Mouse (Mus musculus) liver, embryonic 13.5 days (tissue): ENCODE measurements around the gene Fnip2. TPM values are rescaled to one million over a fixed set of nuclear protein-coding genes. Genes with fewer than 3 reads are reported as not detected.
A peak's percentile ranks its signal among the peaks of the same experiment; 100 is the strongest.

ENCODE experiments used
- ATAC-seq: fragments of 200-750 bp; cut with Nextera tagmentation; 2 replicates; pipeline ENCODE4 v1.8.0; 2017; ENCODE audit warnings: low read depth, mild to moderate bottlenecking, moderate number of reproducible peaks, moderate library complexity
- DNase-seq: peaks from one replicate; pipeline ENCODE4 v3.0.0; 2022
- H3K27ac ChIP-seq: fragments of 300-500 bp; sonication (generic); 2 replicates; pipeline ENCODE4 v1.5.1; 2015; ENCODE audit warnings: moderate library complexity, mild to moderate bottlenecking, inconsistent platforms
- H3K27me3 ChIP-seq: fragments of 300-500 bp; sonication (generic); 2 replicates; pipeline ENCODE4 v1.6.1; 2015; ENCODE audit warnings: mild to moderate bottlenecking, inconsistent platforms
- H3K36me3 ChIP-seq: fragments of 300-500 bp; sonication (generic); 2 replicates; pipeline ENCODE4 v1.6.1; 2015; ENCODE audit warnings: mild to moderate bottlenecking, inconsistent platforms
- H3K4me1 ChIP-seq: fragments of 300-500 bp; sonication (generic); replicated peaks from 2 replicates; pipeline ENCODE4 v1.6.1; 2015; ENCODE audit warnings: inconsistent platforms
- H3K4me2 ChIP-seq: fragments of 300-500 bp; sonication (generic); 2 replicates; pipeline ENCODE4 v1.6.1; 2015; ENCODE audit warnings: inconsistent platforms, mild to moderate bottlenecking, moderate library complexity
- H3K4me3 ChIP-seq: fragments of 300-500 bp; sonication (generic); replicated peaks from 2 replicates; pipeline ENCODE4 v1.5.1; 2015; ENCODE audit warnings: mild to moderate bottlenecking, inconsistent platforms
- H3K9ac ChIP-seq: fragments of 300-500 bp; sonication (generic); 2 replicates; pipeline ENCODE4 v1.6.1; 2015; ENCODE audit warnings: mild to moderate bottlenecking, inconsistent platforms
- H3K9me3 ChIP-seq: fragments of 300-500 bp; sonication (generic); replicated peaks from 2 replicates; pipeline ENCODE4 v1.6.1; 2016; ENCODE audit warnings: inconsistent platforms
- WGBS: fragments of 180-500 bp; shearing (Covaris S2); methylation state at CpG from one replicate; pipeline ENCODE4 v1.1.7; 2015; ENCODE audit not compliant: insufficient replicate concordance; 5-methylcytosine and 5-hydroxymethylcytosine counted together
- polyA plus RNA-seq: library from polyadenylated mRNA; unstranded; fragments of >200 nt; fragmentation: Nextera tagmentation; extraction: Ambion mirVana; gene quantifications from 2 replicates; pipeline ENCODE4 v1.2.1, GENCODE M21; 2015

Gene Fnip2
- polyA plus RNA-seq, 1 experiment from 2014 or later, result 3.5 TPM

DNA sequence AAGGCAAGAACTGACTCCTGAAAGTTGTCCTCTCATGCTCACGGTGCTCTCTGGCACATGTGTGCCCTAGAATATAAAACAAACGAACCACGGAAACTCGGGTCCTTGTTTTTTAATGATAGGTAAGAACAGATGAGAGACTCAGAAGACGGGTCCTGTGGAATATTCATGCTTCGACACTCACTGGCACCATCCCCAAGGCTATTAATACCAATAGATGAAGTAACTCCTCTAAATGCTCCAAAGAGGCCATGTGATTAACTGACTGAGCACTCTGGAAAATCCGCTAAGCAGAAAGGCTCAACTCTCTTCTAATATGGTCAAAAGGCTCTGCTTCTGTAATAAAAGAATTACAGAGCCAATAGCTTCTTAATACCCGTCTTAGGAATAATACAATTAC is 73.6 kb downstream of the Fnip2 start:
- WGBS, result 84% methylated on average over 8 of the region's 8 CpGs
- Histone ChIP-seq H3K27me3 (no peaks in the 10 kb centered on the region), H3K9me3 (no peaks in the 10 kb centered on the region), H3K4me2 (no peak overlapping the region), H3K36me3 (peaks cover 81% of the 10 kb centered on the region), H3K27ac (no peak overlapping the region), H3K4me3 (no peak overlapping the region), H3K4me1 (no peaks in the 10 kb centered on the region; the same call in 1 of the 2 replicates), H3K9ac (no peak overlapping the region)
- no peak for DNase-seq
- no peak for ATAC-seq

DNA sequence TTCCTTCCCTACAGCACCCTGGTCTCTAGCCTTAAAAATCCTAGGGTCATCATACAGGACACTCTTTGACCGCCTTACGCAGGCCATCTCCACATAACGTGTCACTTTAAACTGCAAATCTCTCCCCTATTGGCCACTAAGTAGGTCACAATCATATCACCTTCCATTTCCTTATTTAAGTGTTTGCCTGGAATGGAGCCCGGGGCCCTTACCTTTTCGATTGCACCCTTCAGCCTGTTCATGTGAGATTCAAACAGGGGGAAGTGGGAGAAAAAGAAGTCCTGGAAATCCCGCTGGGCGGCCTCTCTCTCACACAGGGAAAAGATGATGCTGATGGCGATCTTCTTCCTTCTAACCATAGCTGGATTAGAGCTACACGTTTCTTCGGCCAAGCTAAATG is 74.5 kb downstream of the Fnip2 start:
- H3K4me3 ChIP-seq, result no peak overlapping the region
- no peak overlapping the region for H3K4me2 ChIP-seq
- 95% methylated on average over 10 of the region's 10 CpGs for WGBS
- no peak overlapping the region for H3K9ac ChIP-seq
- ATAC-seq (no peak), DNase-seq (no peak)
- no peaks in the 10 kb centered on the region for H3K27me3 ChIP-seq
- H3K36me3 ChIP-seq, result peaks cover 86% of the 10 kb centered on the region
- H3K4me1 ChIP-seq, result no peaks in the 10 kb centered on the region; the same call in 1 of the 2 replicates
- no peak overlapping the region for H3K27ac ChIP-seq
- H3K9me3 ChIP-seq, result no peaks in the 10 kb centered on the region

GRCm38 (mm10) chr3:79491614-79492013 is 76.0 kb downstream of the Fnip2 start:
- ATAC-seq (no peak), DNase-seq (no peak)
- H3K36me3 ChIP-seq, result peaks cover 90% of the 10 kb centered on the region
- no peak overlapping the region for H3K4me2 ChIP-seq
- H3K4me3 ChIP-seq, result no peak overlapping the region
- 59% methylated on average over 3 of the region's 3 CpGs for WGBS
- H3K9me3 ChIP-seq, result no peaks in the 10 kb centered on the region
- H3K27me3 ChIP-seq, result no peaks in the 10 kb centered on the region
- no peak overlapping the region for H3K27ac ChIP-seq
- no peak overlapping the region for H3K9ac ChIP-seq
- no peaks in the 10 kb centered on the region; the same call in 1 of the 2 replicates for H3K4me1 ChIP-seq

- no peak overlapping the region for H3K9ac ChIP-seq
- H3K36me3 ChIP-seq, result peaks cover 92% of the 10 kb centered on the region
- DNase-seq (no peak), ATAC-seq (no peak)
- WGBS, result 81% methylated on average over 5 of the region's 5 CpGs
- no peak overlapping the region for H3K4me2 ChIP-seq
- no peak overlapping the region for H3K4me3 ChIP-seq
- no peaks in the 10 kb centered on the region for H3K9me3 ChIP-seq
- H3K4me1 ChIP-seq, result no peaks in the 10 kb centered on the region; the same call in 1 of the 2 replicates
- H3K27me3 ChIP-seq, result no peaks in the 10 kb centered on the region
- no peak overlapping the region for H3K27ac ChIP-seq
These were observed 77.5 kb downstream of the Fnip2 start for GRCm38 (mm10) chr3:79490102-79490501.

GRCm38 (mm10) chr3:79488025-79488424 is 79.6 kb downstream of the Fnip2 start:
- Histone ChIP-seq H3K27ac (no peak overlapping the region), H3K9me3 (no peaks in the 10 kb centered on the region), H3K4me1 (no peaks in the 10 kb centered on the region; the same call in 1 of the 2 replicates), H3K4me3 (no peak overlapping the region), H3K9ac (no peak overlapping the region), H3K4me2 (no peak overlapping the region), H3K36me3 (peaks cover 92% of the 10 kb centered on the region), H3K27me3 (no peaks in the 10 kb centered on the region)
- ATAC-seq (no peak), DNase-seq (no peak)
- 79% methylated on average over 7 of the region's 7 CpGs for WGBS

DNA sequence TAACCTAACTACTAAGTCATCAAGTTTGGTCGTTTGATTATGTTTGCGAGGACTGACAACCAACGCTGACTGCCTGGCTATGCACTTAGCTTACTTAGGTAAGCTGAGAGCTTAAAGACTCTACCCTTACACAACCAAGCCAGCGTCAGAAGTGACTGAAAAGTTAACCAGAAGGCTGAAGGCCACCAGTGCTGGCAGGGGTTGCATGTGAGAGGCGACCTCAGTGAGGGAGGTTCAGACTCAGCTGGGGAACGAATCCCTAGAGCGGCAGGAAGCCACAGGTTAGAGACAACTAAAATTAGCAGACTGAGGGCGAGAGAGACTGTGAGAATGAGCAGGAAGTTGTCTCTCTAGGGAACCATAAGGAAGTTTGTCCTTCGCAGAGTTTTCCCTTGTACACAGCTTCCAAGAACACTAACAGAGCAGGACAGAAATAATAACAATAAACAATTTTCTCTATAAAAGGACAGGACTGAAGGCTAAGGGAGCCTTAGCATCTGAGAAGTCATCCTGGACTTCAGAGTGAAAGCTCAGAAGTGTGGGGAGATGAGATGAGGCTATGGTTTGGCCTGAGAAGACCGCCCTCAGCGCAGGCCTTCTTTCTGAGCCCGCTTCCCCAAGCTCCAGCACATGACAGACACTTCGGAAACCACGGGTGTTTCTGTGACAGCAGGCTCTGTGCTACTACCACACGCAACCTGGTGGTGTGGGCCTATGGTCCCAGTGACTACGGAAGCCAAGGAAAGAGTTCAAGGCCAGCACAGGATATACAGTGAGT is 83.1 kb downstream of the Fnip2 start:
- H3K27me3 ChIP-seq, result no peaks in the 10 kb centered on the region
- 66% methylated on average over 16 of the region's 16 CpGs for WGBS

DNA sequence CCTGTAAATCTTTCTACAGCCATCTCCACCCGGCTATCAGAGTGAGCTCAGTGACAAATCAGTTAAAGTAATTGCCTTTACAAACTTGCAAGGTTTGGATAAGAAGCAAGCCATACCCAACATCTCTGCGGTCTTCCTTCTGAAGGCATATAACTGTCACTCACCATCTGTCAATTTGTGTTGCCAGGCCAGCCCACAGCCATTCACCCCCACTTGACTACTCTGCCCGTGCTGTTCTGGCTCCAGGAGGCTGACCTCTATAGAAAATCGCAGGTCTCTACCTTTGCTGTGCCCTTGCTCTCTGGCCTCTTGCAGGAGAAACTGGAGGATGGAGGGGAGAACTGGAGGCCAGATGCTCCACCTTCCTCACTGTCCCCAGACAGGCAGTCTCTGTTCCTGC is 88.7 kb downstream of the Fnip2 start:
- Histone ChIP-seq H3K27me3 (no peaks in the 10 kb centered on the region), H3K9ac (no peak overlapping the region), H3K4me2 (no peak overlapping the region), H3K4me1 (peaks cover 18% of the 10 kb centered on the region), H3K27ac (no peak overlapping the region), H3K4me3 (no peak overlapping the region), H3K9me3 (no peaks in the 10 kb centered on the region), H3K36me3 (peaks cover 85% of the 10 kb centered on the region)
- DNase-seq (no peak), ATAC-seq (no peak; the same call in none of the 2 replicates)
- WGBS, result 50% methylated on average over 4 of the region's 4 CpGs

More for the DNA sequence above, 83.1 kb downstream of the Fnip2 start:
- Histone ChIP-seq H3K4me2 (no peak overlapping the region), H3K27ac (no peak overlapping the region), H3K9ac (no peak overlapping the region), H3K9me3 (no peaks in the 10 kb centered on the region), H3K4me3 (no peak overlapping the region), H3K4me1 (no peaks in the 10 kb centered on the region; the same call in 1 of the 2 replicates), H3K36me3 (peaks cover 87% of the 10 kb centered on the region)
- no peak for ATAC-seq
- DNase-seq, result no peak

- peaks cover 85% of the 10 kb centered on the region for H3K36me3 ChIP-seq
- 27% methylated on average over 8 of the region's 8 CpGs for WGBS
These were observed 89.2 kb downstream of the Fnip2 start for GRCm38 (mm10) chr3:79478400-79478799.

GRCm38 (mm10) chr3:79475980-79476379 is 91.6 kb downstream of the Fnip2 start:
- 86% methylated on average over 2 of the region's 2 CpGs for WGBS
- DNase-seq (no peak), ATAC-seq (no peak)
- H3K9ac ChIP-seq, result no peak overlapping the region
- H3K36me3 ChIP-seq, result peaks cover 90% of the 10 kb centered on the region
- H3K27me3 ChIP-seq, result no peaks in the 10 kb centered on the region
- H3K4me1 ChIP-seq, result peaks cover 18% of the 10 kb centered on the region
- no peaks in the 10 kb centered on the region for H3K9me3 ChIP-seq
- H3K4me2 ChIP-seq, result no peak overlapping the region
- H3K27ac ChIP-seq, result no peak overlapping the region
- no peak overlapping the region for H3K4me3 ChIP-seq

More at GRCm38 (mm10) chr3:79478400-79478799, 89.2 kb downstream of the Fnip2 start:
- Histone ChIP-seq H3K4me1 (peaks cover 18% of the 10 kb centered on the region), H3K9me3 (no peaks in the 10 kb centered on the region), H3K27ac (no peak overlapping the region), H3K4me2 (no peak overlapping the region), H3K4me3 (no peak overlapping the region), H3K9ac (no peak overlapping the region), H3K27me3 (no peaks in the 10 kb centered on the region)
- DNase-seq (peak; percentile 26), ATAC-seq (peak; percentile 76)

GRCm38 (mm10) chr3:79474911-79475310 is 92.7 kb downstream of the Fnip2 start:
- ATAC-seq, result no peak
- Histone ChIP-seq H3K4me2 (no peak overlapping the region), H3K4me3 (no peak overlapping the region), H3K36me3 (peaks cover 90% of the 10 kb centered on the region), H3K9me3 (no peaks in the 10 kb centered on the region), H3K27ac (no peak overlapping the region), H3K4me1 (peaks cover 18% of the 10 kb centered on the region), H3K9ac (no peak overlapping the region), H3K27me3 (no peaks in the 10 kb centered on the region)
- DNase-seq, result no peak
- WGBS, result 89% methylated on average over 4 of the region's 4 CpGs

DNA sequence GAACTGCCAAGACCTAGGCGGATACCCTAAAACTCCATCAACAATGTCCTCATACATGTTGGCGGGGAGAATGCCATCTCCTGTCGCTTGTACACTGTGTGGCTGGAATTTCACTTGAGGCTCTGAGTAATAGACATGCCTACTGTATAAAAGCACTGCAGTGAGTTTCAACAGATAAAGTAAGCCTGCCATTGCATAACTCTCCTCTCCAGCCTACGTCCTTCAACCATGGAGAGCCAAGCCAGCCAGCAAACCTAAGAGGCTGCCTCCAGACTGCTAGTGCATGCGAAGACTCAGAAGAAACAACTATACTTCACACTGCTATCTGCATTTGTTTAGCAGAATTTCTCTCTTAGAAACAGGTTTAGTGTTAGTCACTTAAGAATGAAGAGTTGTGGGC is 95.2 kb downstream of the Fnip2 start:
- no peaks in the 10 kb centered on the region for H3K9me3 ChIP-seq
- peaks cover 85% of the 10 kb centered on the region for H3K36me3 ChIP-seq
- H3K4me1 ChIP-seq, result no peaks in the 10 kb centered on the region
- ATAC-seq, result no peak
- H3K4me2 ChIP-seq, result no peak overlapping the region
- WGBS, result 93% methylated on average over 5 of the region's 5 CpGs
- no peak overlapping the region for H3K27ac ChIP-seq
- no peak for DNase-seq
- H3K9ac ChIP-seq, result no peak overlapping the region
- no peak overlapping the region for H3K4me3 ChIP-seq
- H3K27me3 ChIP-seq, result no peaks in the 10 kb centered on the region

DNA sequence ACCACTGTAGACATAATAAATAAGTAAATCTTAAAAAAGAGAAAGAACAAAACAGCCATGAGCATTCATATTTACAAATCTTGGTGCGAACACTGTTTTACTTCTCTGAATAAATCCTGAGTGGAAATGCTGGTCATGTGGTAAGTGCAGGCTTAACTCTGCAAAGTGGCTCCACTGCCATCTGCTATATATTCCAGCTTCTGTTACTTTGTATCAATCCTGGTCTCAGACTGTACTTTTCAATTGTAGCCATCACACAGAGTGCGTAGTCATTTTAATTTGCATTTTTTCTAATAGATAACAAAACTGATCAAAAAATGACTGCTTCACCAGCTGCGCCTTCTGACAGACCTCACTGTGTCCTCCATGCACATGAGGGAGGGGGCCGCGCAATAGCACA is 98.2 kb downstream of the Fnip2 start:
- WGBS, result 92% methylated on average over 5 of the region's 5 CpGs
- DNase-seq, result no peak
- no peak overlapping the region for H3K4me2 ChIP-seq
- H3K4me3 ChIP-seq, result no peak overlapping the region
- peaks cover 84% of the 10 kb centered on the region for H3K36me3 ChIP-seq
- no peaks in the 10 kb centered on the region for H3K4me1 ChIP-seq
- no peaks in the 10 kb centered on the region for H3K27me3 ChIP-seq
- no peak overlapping the region for H3K27ac ChIP-seq
- no peak for ATAC-seq
- H3K9ac ChIP-seq, result no peak overlapping the region
- H3K9me3 ChIP-seq, result no peaks in the 10 kb centered on the region
